Mouse (Mus musculus): ENCODE results near the gene Clec4d. TPM values are rescaled to one million over a fixed set of nuclear protein-coding genes. Genes with fewer than 3 reads are reported as not detected.

Gene Clec4d
- polyA plus RNA-seq, 1 experiment from 2014 or later = not detected

DNA sequence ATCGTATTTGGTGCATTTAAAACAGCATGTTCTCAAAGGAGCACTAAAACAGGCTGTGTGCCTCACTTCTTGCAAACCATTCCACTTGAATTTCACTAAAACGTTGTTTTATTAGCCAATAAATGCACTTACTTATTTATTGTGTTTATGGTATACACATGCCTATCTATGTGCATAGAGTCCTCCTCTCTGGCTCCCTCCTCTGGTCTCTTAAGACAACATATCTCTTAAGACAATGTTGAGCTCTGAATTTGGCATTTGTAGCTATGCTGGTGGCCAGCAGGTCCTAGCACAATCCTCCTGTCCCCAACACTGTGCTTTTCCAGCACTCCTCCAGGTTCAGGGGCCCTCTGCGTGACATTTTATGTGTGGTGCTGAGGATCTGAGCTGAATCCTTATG lies 3.0 kb upstream of the Clec4d start:
- H3K4me3 ChIP-seq (ENCODE audit: low read depth, low read length) = no peak overlapping the region
- no peaks in the 10 kb centered on the region for H3K4me1 ChIP-seq (ENCODE audit: control insufficient read depth, insufficient read depth, low read length)
- H3K27ac ChIP-seq (replicated peaks; ENCODE audit: low read depth, low read length) = no peak overlapping the region
- DNase-seq (ENCODE audit: low spot score) (no peak), ATAC-seq (replicated peaks; ENCODE audit: insufficient number of reproducible peaks, low FRiP score, low TSS enrichment, low read depth) (no peak)
- no peak overlapping the region for H3K9ac ChIP-seq (replicated peaks; ENCODE audit: low read length)
- H3K36me3 ChIP-seq (replicated peaks; ENCODE audit: control insufficient read depth, insufficient read depth, low read depth, low read length) = no peaks in the 10 kb centered on the region
- 80% methylated on average over 3 of the region's 3 CpGs for WGBS
- no peaks in the 10 kb centered on the region for H3K9me3 ChIP-seq (replicated peaks; ENCODE audit: control insufficient read depth, low read length)
- no peak overlapping the region for H3K4me2 ChIP-seq (ENCODE audit: low read depth, low read length)
- H3K27me3 ChIP-seq (ENCODE audit: control insufficient read depth, insufficient read depth, low read length) = no peaks in the 10 kb centered on the region

DNA sequence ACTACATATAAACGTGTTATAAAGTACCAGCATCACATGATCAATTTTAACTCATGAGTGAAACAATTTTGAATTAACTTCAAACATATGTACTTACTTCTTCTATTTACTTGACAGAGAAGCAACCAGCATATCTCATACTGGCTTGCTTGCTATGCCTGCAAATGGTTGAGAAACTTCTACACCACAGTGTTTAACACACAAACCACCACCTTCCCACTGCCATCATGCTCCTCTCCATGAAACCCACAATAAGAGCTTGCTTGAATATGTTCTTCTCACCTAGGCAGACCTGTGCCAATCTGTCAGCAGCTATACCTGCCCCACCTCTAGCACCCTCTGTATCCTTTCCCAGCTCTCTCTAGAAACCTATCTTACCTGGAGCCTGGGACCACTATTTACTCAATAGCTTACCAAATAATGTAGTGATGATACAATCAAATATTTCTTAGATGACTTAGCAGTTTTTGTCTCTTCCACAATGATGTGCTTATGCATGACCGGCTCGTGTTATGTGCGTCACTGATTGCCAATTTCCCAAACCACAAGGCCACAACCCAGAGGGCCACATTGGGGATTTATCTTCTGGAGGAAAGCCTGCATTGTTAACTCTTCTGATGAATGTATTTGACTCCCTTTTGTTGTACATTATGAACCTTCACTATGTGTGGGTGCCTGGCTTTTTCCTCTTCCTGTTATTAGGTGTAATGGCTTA lies 1.9 kb upstream of the Clec4d start:
- H3K4me1 ChIP-seq (ENCODE audit: control insufficient read depth, insufficient read depth, low read length) = no peaks in the 10 kb centered on the region
- H3K9ac ChIP-seq (replicated peaks; ENCODE audit: low read length) = no peak overlapping the region
- H3K27me3 ChIP-seq (ENCODE audit: control insufficient read depth, insufficient read depth, low read length) = no peaks in the 10 kb centered on the region
- no peak overlapping the region for H3K27ac ChIP-seq (replicated peaks; ENCODE audit: low read depth, low read length)
- DNase-seq (ENCODE audit: low spot score) = no peak
- H3K9me3 ChIP-seq (replicated peaks; ENCODE audit: control insufficient read depth, low read length) = no peaks in the 10 kb centered on the region
- ATAC-seq (replicated peaks; ENCODE audit: insufficient number of reproducible peaks, low FRiP score, low TSS enrichment, low read depth) = no peak
- H3K36me3 ChIP-seq (replicated peaks; ENCODE audit: control insufficient read depth, insufficient read depth, low read depth, low read length) = no peaks in the 10 kb centered on the region
- 78% methylated on average over 4 of the region's 4 CpGs for WGBS
- H3K4me3 ChIP-seq (ENCODE audit: low read depth, low read length) = no peak overlapping the region
- no peak overlapping the region for H3K4me2 ChIP-seq (ENCODE audit: low read depth, low read length)

DNA sequence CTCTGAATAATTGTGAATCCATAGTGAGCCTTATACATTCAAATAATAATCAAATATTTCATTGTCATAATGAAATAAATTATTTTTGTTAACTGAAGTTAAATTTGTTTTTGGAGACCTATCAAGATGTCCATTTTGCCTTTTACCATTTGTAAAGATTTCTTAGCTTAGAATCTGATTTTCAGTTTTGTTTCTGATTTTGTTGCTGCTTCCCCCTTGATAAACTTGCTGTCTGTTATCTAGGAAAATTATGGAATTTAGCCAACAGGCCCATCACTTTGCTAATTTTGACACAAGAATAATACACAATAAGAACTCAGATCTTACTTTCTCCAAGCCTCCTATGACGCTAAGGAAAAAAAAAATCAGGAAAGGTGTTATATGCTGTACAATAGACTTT lies 1.0 kb upstream of the Clec4d start:
- Histone ChIP-seq H3K9me3 (replicated peaks; ENCODE audit: control insufficient read depth, low read length) (no peaks in the 10 kb centered on the region), H3K9ac (replicated peaks; ENCODE audit: low read length) (no peak overlapping the region), H3K4me2 (ENCODE audit: low read depth, low read length) (no peak overlapping the region), H3K4me3 (ENCODE audit: low read depth, low read length) (no peak overlapping the region), H3K36me3 (replicated peaks; ENCODE audit: control insufficient read depth, insufficient read depth, low read depth, low read length) (no peaks in the 10 kb centered on the region), H3K27ac (replicated peaks; ENCODE audit: low read depth, low read length) (no peak overlapping the region), H3K4me1 (ENCODE audit: control insufficient read depth, insufficient read depth, low read length) (no peaks in the 10 kb centered on the region), H3K27me3 (ENCODE audit: control insufficient read depth, insufficient read depth, low read length) (no peaks in the 10 kb centered on the region)
- no peak for DNase-seq (ENCODE audit: low spot score)
- ATAC-seq (replicated peaks; ENCODE audit: insufficient number of reproducible peaks, low FRiP score, low TSS enrichment, low read depth) = no peak
- 82% methylated on average over 1 of the region's 1 CpGs for WGBS

DNA sequence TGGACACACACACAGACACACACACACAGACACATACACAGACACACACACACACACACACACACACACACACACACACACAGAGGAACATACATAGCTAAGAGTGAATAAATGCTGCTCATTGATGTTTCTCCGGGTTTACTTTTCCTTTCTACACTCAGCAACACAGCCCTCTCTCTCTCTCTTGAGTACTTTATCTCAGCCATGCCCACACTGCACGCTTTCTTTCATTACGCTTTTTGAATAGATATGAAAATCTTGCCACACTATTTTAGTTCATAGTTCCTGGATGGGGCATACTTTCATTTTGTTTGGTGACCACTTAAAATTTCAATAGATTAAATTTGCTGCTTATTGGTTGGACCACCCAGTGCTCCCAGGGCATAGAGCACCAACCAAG lies 2.3 kb downstream of the Clec4d start:
- ATAC-seq (replicated peaks; ENCODE audit: insufficient number of reproducible peaks, low FRiP score, low TSS enrichment, low read depth) = no peak

DNA sequence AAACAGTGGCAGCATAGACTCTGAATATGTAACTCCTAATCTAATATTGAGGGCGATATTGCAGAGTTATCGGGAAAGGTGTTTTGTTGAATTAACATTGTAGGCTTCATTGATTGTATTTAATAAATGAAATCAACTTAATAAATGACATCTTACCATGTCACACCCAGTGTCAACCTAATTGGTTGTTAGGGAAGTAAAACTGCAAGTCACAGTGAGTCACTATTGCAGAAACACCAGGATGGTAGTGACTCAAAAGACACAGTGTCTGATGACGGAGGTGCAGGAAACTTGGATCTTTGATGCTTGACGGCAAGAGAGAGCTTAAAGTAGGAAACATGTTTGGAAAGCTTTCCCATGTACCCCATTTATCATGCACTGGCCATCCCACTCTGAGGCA lies 3.9 kb downstream of the Clec4d start:
- Histone ChIP-seq H3K36me3 (replicated peaks; ENCODE audit: control insufficient read depth, insufficient read depth, low read depth, low read length) (no peaks in the 10 kb centered on the region), H3K27ac (replicated peaks; ENCODE audit: low read depth, low read length) (no peak overlapping the region), H3K4me1 (ENCODE audit: control insufficient read depth, insufficient read depth, low read length) (no peaks in the 10 kb centered on the region), H3K4me2 (ENCODE audit: low read depth, low read length) (no peak overlapping the region), H3K27me3 (ENCODE audit: control insufficient read depth, insufficient read depth, low read length) (no peaks in the 10 kb centered on the region), H3K4me3 (ENCODE audit: low read depth, low read length) (no peak overlapping the region), H3K9ac (replicated peaks; ENCODE audit: low read length) (no peak overlapping the region), H3K9me3 (replicated peaks; ENCODE audit: control insufficient read depth, low read length) (no peaks in the 10 kb centered on the region)
- 82% methylated on average over 4 of the region's 4 CpGs for WGBS
- DNase-seq (ENCODE audit: low spot score) (no peak), ATAC-seq (replicated peaks; ENCODE audit: insufficient number of reproducible peaks, low FRiP score, low TSS enrichment, low read depth) (no peak)

More for the DNA sequence above, 2.3 kb downstream of the Clec4d start:
- Histone ChIP-seq H3K27me3 (ENCODE audit: control insufficient read depth, insufficient read depth, low read length) (no peaks in the 10 kb centered on the region), H3K27ac (replicated peaks; ENCODE audit: low read depth, low read length) (no peak overlapping the region), H3K9ac (replicated peaks; ENCODE audit: low read length) (no peak overlapping the region), H3K4me1 (ENCODE audit: control insufficient read depth, insufficient read depth, low read length) (no peaks in the 10 kb centered on the region), H3K36me3 (replicated peaks; ENCODE audit: control insufficient read depth, insufficient read depth, low read depth, low read length) (no peaks in the 10 kb centered on the region), H3K9me3 (replicated peaks; ENCODE audit: control insufficient read depth, low read length) (no peaks in the 10 kb centered on the region), H3K4me2 (ENCODE audit: low read depth, low read length) (no peak overlapping the region), H3K4me3 (ENCODE audit: low read depth, low read length) (no peak overlapping the region)
- DNase-seq (ENCODE audit: low spot score) = no peak
- WGBS = 83% methylated on average over 3 of the region's 3 CpGs

DNA sequence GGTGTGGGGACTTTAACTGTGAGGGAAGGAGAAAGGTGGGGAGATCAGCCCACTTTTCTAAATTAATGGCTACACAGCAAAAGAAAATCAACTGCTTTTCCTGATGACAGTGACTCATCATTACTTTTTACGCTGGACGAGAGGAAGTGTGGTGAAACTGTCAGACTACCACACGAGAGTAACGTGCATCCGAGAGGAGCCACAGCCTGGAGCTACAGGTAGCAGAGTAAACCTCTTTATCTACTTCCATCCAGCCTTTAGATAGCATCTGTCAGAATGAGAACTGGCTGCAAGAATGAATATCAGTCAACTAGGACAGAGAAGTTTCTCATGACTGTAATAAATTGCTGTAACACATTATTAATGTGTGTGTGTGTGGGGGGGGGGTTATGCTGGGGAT lies 5.0 kb downstream of the Clec4d start:
- no peaks in the 10 kb centered on the region for H3K4me1 ChIP-seq (ENCODE audit: control insufficient read depth, insufficient read depth, low read length)
- no peak overlapping the region for H3K4me3 ChIP-seq (ENCODE audit: low read depth, low read length)
- 83% methylated on average over 5 of the region's 5 CpGs for WGBS
- no peaks in the 10 kb centered on the region for H3K9me3 ChIP-seq (replicated peaks; ENCODE audit: control insufficient read depth, low read length)
- no peak overlapping the region for H3K9ac ChIP-seq (replicated peaks; ENCODE audit: low read length)
- no peak overlapping the region for H3K4me2 ChIP-seq (ENCODE audit: low read depth, low read length)
- no peak for DNase-seq (ENCODE audit: low spot score)
- no peaks in the 10 kb centered on the region for H3K27me3 ChIP-seq (ENCODE audit: control insufficient read depth, insufficient read depth, low read length)
- ATAC-seq (replicated peaks; ENCODE audit: insufficient number of reproducible peaks, low FRiP score, low TSS enrichment, low read depth) = no peak
- H3K27ac ChIP-seq (replicated peaks; ENCODE audit: low read depth, low read length) = no peak overlapping the region
- no peaks in the 10 kb centered on the region for H3K36me3 ChIP-seq (replicated peaks; ENCODE audit: control insufficient read depth, insufficient read depth, low read depth, low read length)

DNA sequence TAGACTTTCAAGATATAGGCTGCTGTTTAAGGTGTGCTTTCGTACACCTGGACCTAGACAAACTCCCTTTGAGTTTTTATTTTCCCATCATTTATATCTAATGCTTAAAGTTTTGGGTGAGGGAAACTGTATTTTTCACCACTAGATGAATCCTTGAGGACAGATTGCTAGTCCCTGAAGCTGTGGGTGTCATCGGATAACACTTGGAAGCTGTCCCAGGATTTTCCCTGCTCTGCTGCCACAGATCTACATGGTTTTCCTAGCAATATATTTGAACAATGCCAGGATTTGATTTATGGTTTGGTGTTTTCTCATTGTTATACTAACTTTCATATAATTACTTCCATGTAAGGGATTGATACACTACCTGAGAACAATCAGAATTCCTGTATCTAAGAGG lies 17.5 kb downstream of the Clec4d start:
- no peaks in the 10 kb centered on the region for H3K4me1 ChIP-seq (ENCODE audit: control insufficient read depth, insufficient read depth, low read length)
- H3K4me3 ChIP-seq (ENCODE audit: low read depth, low read length) = no peak overlapping the region
- 84% methylated on average over 2 of the region's 2 CpGs for WGBS
- DNase-seq (ENCODE audit: low spot score) (no peak), ATAC-seq (replicated peaks; ENCODE audit: insufficient number of reproducible peaks, low FRiP score, low TSS enrichment, low read depth) (no peak)
- H3K4me2 ChIP-seq (ENCODE audit: low read depth, low read length) = no peak overlapping the region
- no peak overlapping the region for H3K9ac ChIP-seq (replicated peaks; ENCODE audit: low read length)
- no peaks in the 10 kb centered on the region for H3K36me3 ChIP-seq (replicated peaks; ENCODE audit: control insufficient read depth, insufficient read depth, low read depth, low read length)
- H3K27ac ChIP-seq (replicated peaks; ENCODE audit: low read depth, low read length) = no peak overlapping the region
- no peaks in the 10 kb centered on the region for H3K27me3 ChIP-seq (ENCODE audit: control insufficient read depth, insufficient read depth, low read length)
- H3K9me3 ChIP-seq (replicated peaks; ENCODE audit: control insufficient read depth, low read length) = no peaks in the 10 kb centered on the region

DNA sequence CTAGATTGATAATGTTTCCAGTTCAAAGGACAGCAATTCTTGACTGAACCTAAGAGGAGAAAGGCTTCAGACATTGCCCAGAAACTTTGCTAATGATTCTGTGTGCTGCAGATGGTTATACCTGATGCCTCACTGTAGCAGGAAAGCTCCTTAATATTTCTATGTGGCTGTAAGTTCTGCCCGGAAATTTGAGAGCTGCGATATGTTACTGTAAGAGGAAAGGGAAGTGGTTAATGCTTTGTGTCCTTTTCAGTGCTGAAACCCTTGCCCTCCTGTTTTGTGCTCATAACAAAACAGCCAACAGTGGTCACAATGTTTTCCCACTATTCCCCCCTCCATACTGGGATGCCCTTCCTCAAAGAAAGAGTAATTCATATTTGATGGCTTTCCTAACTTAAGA lies 24.4 kb downstream of the Clec4d start:
- WGBS = 80% methylated on average over 2 of the region's 2 CpGs
- Histone ChIP-seq H3K4me1 (ENCODE audit: control insufficient read depth, insufficient read depth, low read length) (no peaks in the 10 kb centered on the region), H3K27me3 (ENCODE audit: control insufficient read depth, insufficient read depth, low read length) (no peaks in the 10 kb centered on the region), H3K4me2 (ENCODE audit: low read depth, low read length) (no peak overlapping the region), H3K27ac (replicated peaks; ENCODE audit: low read depth, low read length) (no peak overlapping the region), H3K36me3 (replicated peaks; ENCODE audit: control insufficient read depth, insufficient read depth, low read depth, low read length) (no peaks in the 10 kb centered on the region), H3K9ac (replicated peaks; ENCODE audit: low read length) (no peak overlapping the region), H3K4me3 (ENCODE audit: low read depth, low read length) (no peak overlapping the region), H3K9me3 (replicated peaks; ENCODE audit: control insufficient read depth, low read length) (no peaks in the 10 kb centered on the region; the same call in 1 of the 2 replicates)
- ATAC-seq (replicated peaks; ENCODE audit: insufficient number of reproducible peaks, low FRiP score, low TSS enrichment, low read depth) = no peak
- no peak for DNase-seq (ENCODE audit: low spot score)
